Mouse (Mus musculus): ENCODE measurements around the gene 2210016F16Rik.
"Not testable (repeated sequence)": the region's sequence is repeated elsewhere in the genome, so short reads cannot be mapped to it uniquely, and the experiment has no call there.

Gene 2210016F16Rik

DNA sequence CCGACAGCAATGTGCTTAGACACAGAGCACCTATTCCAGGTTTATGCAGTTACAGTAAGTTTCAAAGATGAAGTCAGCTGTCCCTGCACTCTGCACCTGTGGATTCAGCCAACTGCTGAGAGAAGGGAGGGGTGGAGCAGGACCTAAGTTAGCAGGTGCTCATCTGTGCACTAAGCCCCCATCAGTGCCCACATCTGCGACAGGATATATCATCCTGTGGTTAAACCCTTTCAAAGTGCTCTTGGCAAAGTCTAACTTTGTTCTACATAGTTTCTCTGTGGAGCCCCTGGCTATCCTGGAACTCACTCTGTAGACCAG is 11.9 kb downstream of the 2210016F16Rik start:
- DNase-seq (ENCODE audit: low spot score in 2 of 2), result no peak

DNA sequence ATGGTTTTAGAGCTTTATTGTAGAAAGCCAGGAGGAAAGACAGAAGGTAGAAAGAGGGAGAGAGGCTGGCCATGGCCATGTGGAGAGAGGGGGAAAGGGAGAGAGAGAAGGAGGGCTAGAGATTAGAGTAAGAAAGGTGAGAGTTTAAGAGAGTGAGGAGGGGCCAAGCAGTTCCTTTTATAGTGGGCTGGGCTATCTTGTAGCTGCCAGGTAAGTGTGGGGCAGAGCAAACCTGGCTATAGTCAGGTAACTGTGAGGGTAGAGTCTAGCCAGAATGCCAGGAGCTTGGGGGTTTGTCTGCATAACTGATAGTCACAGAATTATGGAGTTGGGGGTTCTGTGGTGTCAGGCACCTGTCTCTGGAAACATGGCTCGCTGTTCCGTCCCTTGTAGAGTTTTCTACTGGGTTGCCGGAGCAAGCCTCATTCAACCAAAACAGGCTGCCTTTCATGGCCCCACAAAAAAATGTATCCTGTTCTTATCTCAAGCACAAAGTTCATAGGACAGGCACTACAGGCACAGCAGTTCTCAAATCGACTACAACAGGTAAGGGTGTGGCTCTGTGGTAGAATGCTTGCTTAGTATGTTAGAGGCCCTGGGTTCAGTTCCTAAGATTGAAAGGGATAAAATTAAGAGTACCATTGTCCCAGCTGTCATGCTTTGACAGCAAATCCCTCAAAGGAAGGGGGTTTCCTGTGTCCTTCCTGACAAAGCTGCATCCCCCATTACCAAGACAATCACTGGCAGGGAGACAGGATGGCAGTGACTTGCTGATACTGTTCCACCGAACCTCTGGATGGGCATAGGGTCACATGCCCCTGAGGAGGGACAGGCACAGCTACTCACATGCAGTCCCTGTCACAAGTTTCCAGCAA is 12.5 kb downstream of the 2210016F16Rik start:
- DNase-seq (ENCODE audit: low spot score in 2 of 2), result no peak

DNA sequence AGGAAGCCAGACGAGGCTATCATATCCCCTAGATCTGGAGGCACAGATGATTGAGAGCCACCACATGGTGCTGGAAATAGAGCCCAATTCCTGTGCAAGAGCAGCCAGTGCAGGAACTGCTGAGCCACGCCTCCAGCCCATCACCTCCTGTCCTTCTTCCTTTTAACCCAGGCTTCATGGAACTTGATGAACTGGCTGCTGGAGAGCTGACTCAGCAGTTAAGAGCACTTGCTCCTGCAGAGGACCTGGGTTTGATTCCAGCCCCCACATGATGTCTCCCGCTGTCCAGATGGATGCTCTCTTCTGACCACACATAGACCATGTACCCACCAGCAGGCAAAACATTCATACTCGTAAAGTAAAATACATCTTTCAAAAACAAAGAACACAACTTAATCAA is 16.2 kb downstream of the 2210016F16Rik start:
- DNase-seq (ENCODE audit: low spot score in 2 of 2), result no peak

DNA sequence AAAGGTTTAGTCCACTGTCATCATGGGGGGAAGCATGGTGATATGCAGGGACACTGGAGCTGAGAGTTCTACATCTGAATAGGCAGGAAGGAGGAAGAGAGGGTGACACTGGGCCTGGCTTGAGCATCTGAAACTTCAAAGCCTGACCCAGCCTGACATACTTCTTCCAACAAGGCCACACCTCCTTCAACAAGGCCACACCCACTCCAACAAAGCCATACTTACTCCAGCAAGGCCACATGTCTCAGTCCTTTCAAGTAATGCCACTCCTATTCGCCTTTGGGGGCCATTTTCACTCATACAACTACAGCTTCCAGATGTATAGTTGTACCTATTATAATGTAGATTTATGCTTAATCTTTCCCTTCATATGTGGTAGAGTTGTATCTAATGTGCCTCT is 17.4 kb downstream of the 2210016F16Rik start:
- DNase-seq (ENCODE audit: low spot score in 2 of 2), result no peak

DNA sequence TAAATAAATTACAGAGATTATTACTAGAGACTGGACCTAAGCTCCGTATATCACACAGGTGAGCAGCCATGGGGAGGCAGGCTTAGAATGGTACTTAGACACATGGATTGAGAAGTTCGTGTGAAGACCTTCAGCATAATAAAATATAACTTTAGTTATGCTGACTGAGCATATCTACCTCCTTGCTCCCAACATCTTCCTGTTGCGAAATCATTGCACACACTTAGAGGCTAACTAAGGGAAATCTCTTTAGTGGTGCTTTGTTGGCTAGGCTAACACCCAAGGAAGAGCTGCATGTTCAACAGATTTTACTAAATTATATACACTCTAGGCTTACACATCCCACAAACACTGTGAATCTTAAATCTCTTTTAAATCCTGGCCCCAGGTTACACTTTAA is 18.7 kb downstream of the 2210016F16Rik start:
- DNase-seq (ENCODE audit: low spot score in 2 of 2), result no peak

DNA sequence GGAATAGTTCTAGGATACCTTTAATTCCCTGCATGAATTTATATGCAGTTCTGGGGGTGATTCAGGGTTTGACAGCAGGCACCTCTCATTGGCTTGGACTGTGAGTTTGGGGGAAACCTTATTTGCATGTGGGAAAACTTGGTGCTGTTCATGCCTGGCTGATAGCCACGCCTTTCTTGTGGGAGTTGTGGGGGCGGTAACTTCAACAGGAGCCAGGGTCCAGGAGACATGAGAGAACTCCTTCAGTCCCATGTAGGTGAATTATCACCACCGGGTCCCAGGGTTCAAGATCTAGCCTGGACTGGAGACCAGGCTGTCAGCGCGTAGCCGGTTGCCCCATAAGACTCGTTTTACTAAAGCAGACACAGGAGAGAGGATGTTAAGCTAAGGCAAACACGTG is 19.8 kb downstream of the 2210016F16Rik start:
- DNase-seq (ENCODE audit: low spot score in 2 of 2), result not testable (repeated sequence)

DNA sequence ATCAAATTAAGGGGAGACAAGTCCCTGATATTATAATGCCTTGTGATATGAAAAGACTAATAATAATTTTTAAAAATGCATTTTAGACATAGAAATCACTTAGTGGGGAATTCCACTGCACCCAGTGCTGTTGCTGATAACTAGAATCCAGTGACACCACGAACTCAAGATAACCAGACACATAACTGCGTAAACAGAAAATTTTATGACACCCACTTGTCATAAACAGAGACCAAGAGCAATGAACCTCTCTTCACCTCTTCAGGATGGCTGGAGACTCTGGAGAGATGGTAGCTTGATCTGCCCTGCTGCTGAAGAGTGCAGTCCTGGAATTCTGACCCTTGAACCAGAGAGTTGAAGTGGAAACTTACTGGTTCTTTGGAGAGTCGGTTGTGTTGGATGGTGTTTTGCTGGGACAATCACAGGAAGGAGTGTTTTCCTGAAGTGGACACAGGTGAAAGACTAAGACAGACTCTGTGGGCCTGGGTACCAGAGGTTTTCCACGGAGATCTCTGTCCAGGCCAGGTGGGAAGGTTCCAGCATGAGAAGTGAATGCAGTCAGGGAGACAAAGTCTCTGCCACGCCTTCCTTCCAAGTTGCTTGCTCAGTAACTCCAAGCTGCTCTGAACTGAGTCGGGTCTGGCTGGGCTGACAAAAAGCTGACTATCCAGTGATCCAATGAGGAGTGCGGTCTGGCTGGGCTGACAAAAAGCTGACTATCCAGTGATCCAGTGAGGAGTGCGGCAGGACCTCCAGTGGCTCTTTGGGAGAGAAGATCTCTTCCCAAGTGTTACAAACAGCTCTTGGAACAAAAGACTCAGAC is 20.5 kb downstream of the 2210016F16Rik start:
- DNase-seq (ENCODE audit: low spot score in 2 of 2), result no peak

DNA sequence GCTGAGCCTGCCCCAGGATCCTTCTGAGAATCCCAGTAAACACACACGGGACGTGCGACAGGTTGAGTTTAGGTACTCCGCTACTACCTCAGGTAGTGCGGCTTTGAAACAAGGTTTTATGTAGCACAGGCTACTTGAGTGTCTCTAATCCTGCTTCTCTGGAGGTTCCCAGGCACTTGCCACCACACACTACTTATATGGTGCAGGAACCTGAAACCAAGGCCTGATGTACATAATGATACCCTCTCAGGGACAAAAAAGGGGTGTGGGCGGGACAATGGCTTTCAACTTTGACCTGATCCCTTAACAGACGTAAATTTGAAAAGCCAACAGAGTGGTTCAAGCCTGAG is 25.7 kb downstream of the 2210016F16Rik start:
- DNase-seq (ENCODE audit: low spot score in 2 of 2), result no peak

DNA sequence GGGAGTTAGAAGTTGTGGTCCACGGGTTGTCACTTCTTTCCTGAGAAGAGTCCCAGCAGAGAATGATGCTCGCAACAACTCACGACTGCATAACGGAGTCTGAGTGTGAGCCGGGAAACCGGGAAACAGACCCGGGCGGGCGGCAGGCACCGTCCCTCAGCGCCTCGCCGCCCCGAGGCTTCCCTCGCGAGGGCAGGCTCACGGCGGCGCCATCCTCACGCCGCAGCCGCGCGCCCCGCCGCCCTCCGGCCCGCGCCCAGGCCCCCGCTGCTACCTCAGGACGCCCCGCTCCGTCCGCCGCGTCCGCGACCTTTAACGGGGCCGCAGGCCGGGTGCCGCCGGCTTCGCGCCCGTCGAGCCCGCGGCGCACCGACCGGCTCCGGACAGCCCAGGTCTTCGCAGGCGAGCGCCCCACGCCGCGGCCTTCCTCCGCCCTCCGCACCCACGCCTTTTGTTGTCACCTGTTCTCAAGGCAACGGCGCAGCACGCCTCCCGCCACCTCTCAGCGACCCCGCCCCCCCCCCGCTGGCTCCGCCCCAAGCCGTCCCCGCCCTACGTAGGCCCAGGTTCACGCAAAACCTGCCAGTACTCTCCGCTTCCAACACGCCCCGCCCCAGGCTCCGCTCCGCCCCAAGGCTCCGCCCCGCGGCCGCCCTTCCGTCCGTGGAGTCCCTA is 26.3 kb downstream of the 2210016F16Rik start, which contains the start of gene Kif27:
Gene Kif27, minus strand, starts transcription at position 494 of the 675 bp plus-strand sequence.
- peak; percentile 72 to 78 for DNase-seq (ENCODE audit: low spot score in 2 of 2)

DNA sequence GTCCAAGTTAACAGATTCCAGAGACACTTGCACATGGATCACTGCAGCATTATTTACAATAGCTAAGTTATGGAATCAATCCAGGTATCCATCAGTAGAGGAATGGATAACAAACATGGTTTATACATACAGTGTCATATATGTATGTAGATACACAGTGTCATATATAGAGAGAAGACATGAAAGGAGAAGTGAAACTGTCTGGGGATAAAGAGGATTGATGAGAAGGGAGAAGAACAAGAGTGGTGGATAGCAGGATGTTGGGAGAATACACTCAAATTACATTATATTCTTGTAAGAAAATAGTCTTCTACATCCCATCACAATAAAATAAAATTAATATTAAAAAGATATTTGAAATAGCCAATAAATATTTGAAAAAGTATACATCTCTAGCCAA is 32.0 kb downstream of the 2210016F16Rik start:
- no peak for DNase-seq (ENCODE audit: low spot score in 2 of 2)

DNA sequence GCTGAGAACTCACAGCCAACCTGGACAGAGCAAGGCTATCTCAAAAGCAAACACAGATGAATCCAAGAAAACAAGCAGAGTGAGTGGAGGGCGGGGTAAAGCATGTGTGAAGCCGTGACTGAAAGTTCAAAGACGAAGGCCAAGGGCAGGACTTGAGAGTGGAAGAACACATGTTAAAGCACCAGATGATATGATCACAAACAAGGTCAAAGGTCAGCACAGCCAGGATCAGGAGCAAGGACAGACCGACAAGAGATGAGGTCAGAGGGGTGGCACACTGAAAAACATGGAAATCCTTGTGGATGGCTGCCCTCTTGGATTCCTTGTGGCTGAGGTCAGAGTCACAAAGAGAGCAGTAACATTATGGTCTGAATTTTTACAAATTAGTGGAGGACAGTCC is 34.4 kb downstream of the 2210016F16Rik start:
- DNase-seq (ENCODE audit: low spot score in 2 of 2), result no peak

DNA sequence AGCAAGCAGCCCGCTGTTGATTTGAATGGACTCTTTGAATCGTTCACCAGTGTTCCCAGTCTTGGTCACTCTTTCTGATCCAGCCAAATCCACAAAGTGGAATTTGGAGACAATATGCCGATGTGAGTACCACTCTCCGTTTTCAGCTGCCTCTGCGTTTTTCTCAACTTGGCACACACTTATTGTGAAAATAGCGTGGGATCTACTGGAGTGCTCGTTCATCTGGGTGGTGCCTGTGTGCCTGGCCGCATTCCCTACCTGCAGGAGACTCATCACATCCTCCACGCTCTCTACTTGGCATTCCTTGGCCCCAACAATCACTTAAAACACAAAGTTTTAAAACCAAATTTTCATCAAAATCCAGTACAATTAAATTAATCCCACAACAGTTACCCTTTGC is 40.5 kb downstream of the 2210016F16Rik start:
- DNase-seq (ENCODE audit: low spot score in 2 of 2), result no peak

DNA sequence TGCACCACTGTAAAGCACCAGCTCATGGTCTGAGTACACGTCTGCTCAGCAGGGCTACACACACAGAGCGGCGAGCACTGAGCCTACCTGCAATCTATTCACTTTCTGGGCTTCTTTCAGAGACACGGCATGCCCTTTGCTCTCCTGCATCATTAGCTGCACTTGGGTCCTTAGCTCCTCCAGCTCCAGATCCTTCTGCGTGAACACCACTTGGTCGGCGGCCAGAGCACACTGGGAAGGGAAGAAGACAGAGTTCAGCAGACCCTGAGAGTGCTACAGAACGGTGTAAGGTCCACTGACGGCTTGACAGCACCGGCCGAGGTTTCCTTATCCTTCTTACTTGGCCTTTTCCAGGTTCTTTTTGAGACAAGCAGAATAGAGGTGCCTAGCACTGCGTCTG is 47.6 kb downstream of the 2210016F16Rik start:
- no peak for DNase-seq (ENCODE audit: low spot score in 2 of 2)

DNA sequence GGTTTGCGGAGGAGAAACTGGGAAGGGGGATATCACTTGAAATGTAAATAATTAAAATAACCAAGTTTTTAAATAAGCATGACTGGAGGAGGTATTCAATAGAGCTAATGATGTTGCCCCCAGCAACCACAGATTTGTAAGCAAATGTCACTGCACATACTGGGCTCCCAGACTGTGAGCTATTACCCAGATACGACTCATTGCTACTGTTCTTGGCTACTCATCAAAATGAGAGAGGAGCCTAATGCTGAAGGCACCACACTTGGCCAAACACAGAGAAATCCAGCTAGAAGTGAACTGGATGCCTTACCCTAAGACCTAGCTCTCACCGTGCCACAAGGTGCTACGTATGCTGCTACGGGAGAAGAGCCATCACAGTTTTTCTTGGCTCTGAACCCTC is 50.9 kb downstream of the 2210016F16Rik start:
- no peak for DNase-seq (ENCODE audit: low spot score in 2 of 2)

Data from urinary bladder, adult 18-20 months (tissue).